Comparison of ENCODE assay signal across 19 mouse cellular contexts in genomic region chr2:150656112-150656511, GRCm38 (mm10). TPM values are rescaled to one million over a fixed set of nuclear protein-coding genes. Genes with fewer than 3 reads are reported as not detected.
DNase-seq lines count a peak whose midpoint lies in the region; ATAC-seq lines count a peak whose summit lies in the region.
"Had no signal": no experiment of that assay in that cellular context is flagged by ENCODE, and none has a peak within 500 bp of the region (broad histone marks: within the 10 kb centered on the region; RNA-seq: fewer than 3 reads in every experiment).

No protein-coding gene starts in this region.

- H3K27ac ChIP-seq in liver, embryonic 12.5 days, result peak overlapping the region; percentile 58
- H3K27ac ChIP-seq in hindbrain, embryonic 13.5 days, result peak overlapping the region; percentile 50; the same call in 1 of the 2 replicates
- H3K27ac ChIP-seq in midbrain, embryonic 14.5 days (replicated peaks; ENCODE audit: low read depth, low read length), result 0 out of 2 replicates have a peak overlapping the region, but pooled peaks have one; percentile 23
- H3K27ac ChIP-seq: heart, embryonic 13.5 days; liver, embryonic 14.5 days had no signal

- no peak for ATAC-seq in liver, embryonic 12.5 days
- peak; percentile 55 for ATAC-seq in common myeloid progenitor, adult 5-6 weeks (replicated peaks; ENCODE audit: low read depth, poor library complexity, severe bottlenecking)
- no peak for ATAC-seq in hindbrain, embryonic 13.5 days (ENCODE audit: low FRiP score)
- no peak for ATAC-seq in midbrain, embryonic 14.5 days (ENCODE audit: low FRiP score, low TSS enrichment)

- no peaks in the 10 kb centered on the region for H3K9me3 ChIP-seq in liver, embryonic 12.5 days (replicated peaks)
- H3K9me3 ChIP-seq in hindbrain, embryonic 13.5 days, result no peaks in the 10 kb centered on the region; the same call in 1 of the 2 replicates
- H3K9me3 ChIP-seq in midbrain, embryonic 14.5 days (ENCODE audit: control insufficient read depth, low read length), result no peaks in the 10 kb centered on the region
- H3K9me3 ChIP-seq: heart, embryonic 13.5 days had no signal

- WGBS in liver, embryonic 12.5 days (ENCODE audit: insufficient replicate concordance), result 84% methylated on average over 3 of the region's 3 CpGs
- WGBS in hindbrain, embryonic 13.5 days, result 85% methylated on average over 3 of the region's 3 CpGs
- 95% methylated on average over 3 of the region's 3 CpGs for WGBS in midbrain, embryonic 14.5 days

- H3K4me3 ChIP-seq in liver, embryonic 12.5 days, result no peak overlapping the region
- H3K4me3 ChIP-seq in hindbrain, embryonic 13.5 days, result no peak overlapping the region
- no peak overlapping the region for H3K4me3 ChIP-seq in midbrain, embryonic 14.5 days (replicated peaks; ENCODE audit: low read depth, low read length)
- H3K4me3 ChIP-seq: heart, embryonic 13.5 days had no signal

- peaks cover 84% of the 10 kb centered on the region for H3K36me3 ChIP-seq in liver, embryonic 12.5 days
- H3K36me3 ChIP-seq in hindbrain, embryonic 13.5 days, result peaks cover 13% of the 10 kb centered on the region
- H3K36me3 ChIP-seq in midbrain, embryonic 14.5 days (ENCODE audit: control insufficient read depth, insufficient read depth, low read length), result no peaks in the 10 kb centered on the region
- H3K36me3 ChIP-seq: heart, embryonic 13.5 days had no signal

- no peak for DNase-seq in liver
- no peak for DNase-seq in midbrain, embryonic 14.5 days
- DNase-seq in spleen, postnatal 14 days (ENCODE audit: low spot score in 2 of 2), result no peak
- DNase-seq in ovary, postnatal 14 days (ENCODE audit: low spot score), result no peak
- DNase-seq: adrenal gland, postnatal 10 days; cerebellum, adult 18-20 months; gastrocnemius, postnatal 25 days; heart, postnatal 4 days; kidney, postnatal 25 days; lung, postnatal 14 days; right cerebral cortex, adult 18-20 months had no signal

- no peaks in the 10 kb centered on the region for H3K27me3 ChIP-seq in liver, embryonic 12.5 days (replicated peaks)
- H3K27me3 ChIP-seq in hindbrain, embryonic 13.5 days, result no peaks in the 10 kb centered on the region
- no peaks in the 10 kb centered on the region for H3K27me3 ChIP-seq in midbrain, embryonic 14.5 days (ENCODE audit: control insufficient read depth, insufficient read depth, low read length)
- H3K27me3 ChIP-seq: heart, embryonic 13.5 days had no signal

- H3K4me2 ChIP-seq in liver, embryonic 12.5 days, result no peak overlapping the region
- no peak overlapping the region for H3K4me2 ChIP-seq in hindbrain, embryonic 13.5 days
- H3K4me2 ChIP-seq in midbrain, embryonic 14.5 days (ENCODE audit: low read length), result no peak overlapping the region
- H3K4me2 ChIP-seq: heart, embryonic 13.5 days had no signal

- no peak overlapping the region for H3K9ac ChIP-seq in liver, embryonic 12.5 days
- H3K9ac ChIP-seq in hindbrain, embryonic 13.5 days, result no peak overlapping the region
- H3K9ac ChIP-seq in midbrain, embryonic 14.5 days (replicated peaks; ENCODE audit: low read length), result no peak overlapping the region
- H3K9ac ChIP-seq: heart, embryonic 13.5 days; liver, embryonic 14.5 days had no signal

- peaks cover 20% of the 10 kb centered on the region for H3K4me1 ChIP-seq in liver, embryonic 12.5 days
- H3K4me1 ChIP-seq in hindbrain, embryonic 13.5 days (replicated peaks), result peaks cover 16% of the 10 kb centered on the region
- peaks cover 8% of the 10 kb centered on the region; the same call in 1 of the 2 replicates for H3K4me1 ChIP-seq in midbrain, embryonic 14.5 days (ENCODE audit: control insufficient read depth, insufficient read depth, low read length)

RNA-seq across cellular contexts. Expression of gene Acss1, which starts 12.2 kb away (rescaled TPM):
- polyA plus RNA-seq in liver, embryonic 12.5 days (2016; fragmentation: Nextera tagmentation; extraction: Ambion mirVana), result 47.4 and 53.8 TPM in 2 replicates
- 39.6 and 40.4 TPM in 2 replicates for total RNA-seq in common myeloid progenitor, adult 5-6 weeks (2017)
- 19.8 and 20.1 TPM in 2 replicates for polyA plus RNA-seq in hindbrain, embryonic 13.5 days (2015; fragmentation: Nextera tagmentation; extraction: Ambion mirVana)
- 15.2 and 19.9 TPM in 2 replicates for polyA plus RNA-seq in midbrain, embryonic 14.5 days (2014; fragmentation: Nextera tagmentation; extraction: Ambion mirVana)

RNA-seq across cellular contexts. Expression of gene Vsx1, which starts 33.0 kb away (rescaled TPM):
- not detected in 2 replicates for polyA plus RNA-seq in liver, embryonic 12.5 days (2016; fragmentation: Nextera tagmentation; extraction: Ambion mirVana)
- total RNA-seq in common myeloid progenitor, adult 5-6 weeks (2017), result not detected in 2 replicates
- polyA plus RNA-seq in hindbrain, embryonic 13.5 days (2015; fragmentation: Nextera tagmentation; extraction: Ambion mirVana), result 0.18 and 0.61 TPM in 2 replicates
- polyA plus RNA-seq in midbrain, embryonic 14.5 days (2014; fragmentation: Nextera tagmentation; extraction: Ambion mirVana), result not detected in 2 replicates
- total RNA-seq: adrenal gland, postnatal 10 days; gastrocnemius, postnatal 25 days; heart, postnatal 4 days; left cerebral cortex, postnatal 10 days had no signal
- polyA plus RNA-seq: embryonic facial prominence, embryonic 14.5 days; heart, embryonic 13.5 days; intestine, postnatal 0 days; liver, embryonic 14.5 days had no signal

RNA-seq across cellular contexts. Expression of gene Apmap, which starts 47.7 kb away (rescaled TPM):
- polyA plus RNA-seq in liver, embryonic 12.5 days (2016; fragmentation: Nextera tagmentation; extraction: Ambion mirVana), result 28.2 and 28.6 TPM in 2 replicates
- total RNA-seq in common myeloid progenitor, adult 5-6 weeks (2017), result 42.3 and 46.1 TPM in 2 replicates
- 42.9 and 45.9 TPM in 2 replicates for polyA plus RNA-seq in hindbrain, embryonic 13.5 days (2015; fragmentation: Nextera tagmentation; extraction: Ambion mirVana)
- polyA plus RNA-seq in midbrain, embryonic 14.5 days (2014; fragmentation: Nextera tagmentation; extraction: Ambion mirVana), result 33.4 and 42.5 TPM in 2 replicates
